Mouse (Mus musculus) embryonic facial prominence, embryonic 10.5 days (tissue): ENCODE measurements at regions not wholly inside any gene's neighbourhood (a gene's known extent, or its start where the extent isn't known, plus 50 kb on each side); places are given as distances from the start of the nearest gene placed in this dataset.

Source experiments
- DNase-seq: peaks from one replicate; pipeline ENCODE4 v3.0.0-alpha.2; 2017; ENCODE audit warnings: low spot score
- H3K27ac ChIP-seq: fragments of 300-500 bp; sonication (generic); replicated peaks from 2 replicates; pipeline ENCODE4 v1.5.1; 2016; ENCODE audit warnings: mild to moderate bottlenecking
- H3K27me3 ChIP-seq: fragments of 300-500 bp; sonication (generic); replicated peaks from 2 replicates; pipeline ENCODE4 v1.6.1; 2016; ENCODE audit warnings: low read depth, mild to moderate bottlenecking; ENCODE audit not compliant: poor library complexity, severe bottlenecking
- H3K36me3 ChIP-seq: fragments of 300-500 bp; sonication (generic); replicated peaks from 2 replicates; pipeline ENCODE4 v1.6.1; 2016; ENCODE audit warnings: mild to moderate bottlenecking, moderate library complexity
- H3K4me1 ChIP-seq: fragments of 300-500 bp; sonication (generic); 2 replicates; pipeline ENCODE4 v1.6.1; 2016
- H3K4me3 ChIP-seq: fragments of 300-500 bp; sonication (generic); 2 replicates; pipeline ENCODE4 v1.5.1; 2016; ENCODE audit warnings: mild to moderate bottlenecking, moderate library complexity
- H3K9me3 ChIP-seq: fragments of 300-500 bp; sonication (generic); 2 replicates; pipeline ENCODE4 v1.6.1; 2016; ENCODE audit warnings: mild to moderate bottlenecking
- WGBS: fragments of 180-500 bp; shearing (Covaris S2); methylation state at CpG from one replicate; pipeline ENCODE4 v1.1.7; 2016; 5-methylcytosine and 5-hydroxymethylcytosine counted together

GRCm38 (mm10) chr6:51730564-51731351 is 207.1 kb downstream of the Snx10 start:
- 57% methylated on average over 17 of the region's 17 CpGs for WGBS
- Histone ChIP-seq H3K27ac (peak overlapping the region; percentile 51), H3K36me3 (no peaks in the 10 kb centered on the region), H3K4me3 (no peak overlapping the region), H3K4me1 (peaks cover 9% of the 10 kb centered on the region), H3K27me3 (no peaks in the 10 kb centered on the region), H3K9me3 (no peaks in the 10 kb centered on the region)
- no peak for DNase-seq

- H3K9me3 ChIP-seq, result no peaks in the 10 kb centered on the region
- peaks cover 9% of the 10 kb centered on the region for H3K4me1 ChIP-seq
- WGBS, result 79% methylated on average over 11 of the region's 11 CpGs
- no peak for DNase-seq
- H3K36me3 ChIP-seq, result no peaks in the 10 kb centered on the region
- no peaks in the 10 kb centered on the region for H3K27me3 ChIP-seq
- 0 out of 2 replicates have a peak overlapping the region, but pooled peaks have one; percentile 26 for H3K27ac ChIP-seq
- no peak overlapping the region for H3K4me3 ChIP-seq
Measured at GRCm38 (mm10) chr6:51732298-51732895, 208.7 kb downstream of the Snx10 start.

- 87% methylated on average over 5 of the region's 5 CpGs for WGBS
- no peaks in the 10 kb centered on the region for H3K9me3 ChIP-seq
Measured at GRCm38 (mm10) chr6:51736051-51736450, 212.3 kb downstream of the Snx10 start.

GRCm38 (mm10) chr6:51743105-51743660 is 219.5 kb downstream of the Snx10 start:
- H3K9me3 ChIP-seq, result no peaks in the 10 kb centered on the region
- no peak overlapping the region for H3K4me3 ChIP-seq
- H3K27ac ChIP-seq, result no peak overlapping the region
- H3K4me1 ChIP-seq, result peaks cover 38% of the 10 kb centered on the region
- no peak for DNase-seq
- no peaks in the 10 kb centered on the region for H3K27me3 ChIP-seq
- WGBS, result 79% methylated on average over 15 of the region's 15 CpGs
- H3K36me3 ChIP-seq, result no peaks in the 10 kb centered on the region

More at GRCm38 (mm10) chr6:51736051-51736450, 212.3 kb downstream of the Snx10 start:
- Histone ChIP-seq H3K27me3 (no peaks in the 10 kb centered on the region), H3K27ac (no peak overlapping the region), H3K36me3 (no peaks in the 10 kb centered on the region), H3K4me1 (peaks cover 8% of the 10 kb centered on the region), H3K4me3 (no peak overlapping the region)
- no peak for DNase-seq

GRCm38 (mm10) chr6:51744607-51745006 is 220.9 kb downstream of the Snx10 start:
- 40% methylated on average over 2 of the region's 2 CpGs for WGBS

GRCm38 (mm10) chr6:51754239-51754681 is 230.6 kb downstream of the Snx10 start:
- no peaks in the 10 kb centered on the region for H3K36me3 ChIP-seq
- WGBS, result 76% methylated on average over 8 of the region's 8 CpGs
- peaks cover 7% of the 10 kb centered on the region for H3K4me1 ChIP-seq
- H3K27me3 ChIP-seq, result no peaks in the 10 kb centered on the region
- H3K4me3 ChIP-seq, result no peak overlapping the region
- H3K9me3 ChIP-seq, result no peaks in the 10 kb centered on the region
- H3K27ac ChIP-seq, result no peak overlapping the region
- no peak for DNase-seq

More at GRCm38 (mm10) chr6:51744607-51745006, 220.9 kb downstream of the Snx10 start:
- no peak overlapping the region for H3K27ac ChIP-seq
- H3K27me3 ChIP-seq, result no peaks in the 10 kb centered on the region
- no peaks in the 10 kb centered on the region for H3K9me3 ChIP-seq
- peaks cover 38% of the 10 kb centered on the region for H3K4me1 ChIP-seq
- DNase-seq, result no peak
- no peak overlapping the region for H3K4me3 ChIP-seq
- H3K36me3 ChIP-seq, result no peaks in the 10 kb centered on the region

- Histone ChIP-seq H3K27ac (no peak overlapping the region), H3K4me1 (peaks cover 15% of the 10 kb centered on the region), H3K4me3 (no peak overlapping the region), H3K9me3 (no peaks in the 10 kb centered on the region), H3K27me3 (no peaks in the 10 kb centered on the region), H3K36me3 (no peaks in the 10 kb centered on the region)
- WGBS, result 79% methylated on average over 3 of the region's 3 CpGs
- DNase-seq, result no peak
Measured at GRCm38 (mm10) chr6:51757131-51757530, 233.4 kb downstream of the Snx10 start.

- DNase-seq, result no peak
- Histone ChIP-seq H3K27me3 (no peaks in the 10 kb centered on the region), H3K4me1 (peaks cover 12% of the 10 kb centered on the region), H3K4me3 (no peak overlapping the region), H3K36me3 (no peaks in the 10 kb centered on the region), H3K27ac (no peak overlapping the region), H3K9me3 (no peaks in the 10 kb centered on the region)
- 89% methylated on average over 4 of the region's 4 CpGs for WGBS
Measured at GRCm38 (mm10) chr6:51757746-51758145, 234.0 kb downstream of the Snx10 start.

- no peaks in the 10 kb centered on the region for H3K9me3 ChIP-seq
- 80% methylated on average over 3 of the region's 3 CpGs for WGBS
- no peak overlapping the region for H3K27ac ChIP-seq
- H3K4me1 ChIP-seq, result peaks cover 10% of the 10 kb centered on the region; the same call in 1 of the 2 replicates
- H3K4me3 ChIP-seq, result no peak overlapping the region
- H3K27me3 ChIP-seq, result no peaks in the 10 kb centered on the region
- DNase-seq, result no peak
- no peaks in the 10 kb centered on the region for H3K36me3 ChIP-seq
Measured at GRCm38 (mm10) chr6:51758781-51759180, 235.1 kb downstream of the Snx10 start.

- 67% methylated on average over 5 of the region's 5 CpGs for WGBS
Measured at GRCm38 (mm10) chr6:51760372-51760771, 236.7 kb downstream of the Snx10 start.

GRCm38 (mm10) chr6:51761506-51761905 is 237.8 kb downstream of the Snx10 start:
- H3K36me3 ChIP-seq, result no peaks in the 10 kb centered on the region
- no peak overlapping the region for H3K4me3 ChIP-seq
- H3K4me1 ChIP-seq, result peaks cover 12% of the 10 kb centered on the region; the same call in 1 of the 2 replicates
- peaks cover 8% of the 10 kb centered on the region for H3K27me3 ChIP-seq
- H3K27ac ChIP-seq, result no peak overlapping the region
- no peak for DNase-seq
- 79% methylated on average over 5 of the region's 5 CpGs for WGBS
- H3K9me3 ChIP-seq, result no peaks in the 10 kb centered on the region

More at GRCm38 (mm10) chr6:51760372-51760771, 236.7 kb downstream of the Snx10 start:
- no peaks in the 10 kb centered on the region for H3K9me3 ChIP-seq
- H3K4me3 ChIP-seq, result no peak overlapping the region
- H3K27ac ChIP-seq, result no peak overlapping the region
- H3K36me3 ChIP-seq, result no peaks in the 10 kb centered on the region
- H3K27me3 ChIP-seq, result no peaks in the 10 kb centered on the region
- H3K4me1 ChIP-seq, result peaks cover 10% of the 10 kb centered on the region; the same call in 1 of the 2 replicates
- DNase-seq, result no peak

GRCm38 (mm10) chr6:51766482-51766881 is 242.8 kb downstream of the Snx10 start:
- peaks cover 29% of the 10 kb centered on the region for H3K4me1 ChIP-seq
- no peak overlapping the region for H3K4me3 ChIP-seq
- no peak overlapping the region for H3K27ac ChIP-seq
- no peaks in the 10 kb centered on the region for H3K36me3 ChIP-seq
- no peaks in the 10 kb centered on the region for H3K9me3 ChIP-seq
- peaks cover 26% of the 10 kb centered on the region for H3K27me3 ChIP-seq
- 30% methylated on average over 3 of the region's 3 CpGs for WGBS
- no peak for DNase-seq
